Mouse (Mus musculus): ENCODE measurements around the gene Aspm.
"Not testable (repeated sequence)": the region's sequence is repeated elsewhere in the genome, so short reads cannot be mapped to it uniquely, and the experiment has no call there.

Gene Aspm

DNA sequence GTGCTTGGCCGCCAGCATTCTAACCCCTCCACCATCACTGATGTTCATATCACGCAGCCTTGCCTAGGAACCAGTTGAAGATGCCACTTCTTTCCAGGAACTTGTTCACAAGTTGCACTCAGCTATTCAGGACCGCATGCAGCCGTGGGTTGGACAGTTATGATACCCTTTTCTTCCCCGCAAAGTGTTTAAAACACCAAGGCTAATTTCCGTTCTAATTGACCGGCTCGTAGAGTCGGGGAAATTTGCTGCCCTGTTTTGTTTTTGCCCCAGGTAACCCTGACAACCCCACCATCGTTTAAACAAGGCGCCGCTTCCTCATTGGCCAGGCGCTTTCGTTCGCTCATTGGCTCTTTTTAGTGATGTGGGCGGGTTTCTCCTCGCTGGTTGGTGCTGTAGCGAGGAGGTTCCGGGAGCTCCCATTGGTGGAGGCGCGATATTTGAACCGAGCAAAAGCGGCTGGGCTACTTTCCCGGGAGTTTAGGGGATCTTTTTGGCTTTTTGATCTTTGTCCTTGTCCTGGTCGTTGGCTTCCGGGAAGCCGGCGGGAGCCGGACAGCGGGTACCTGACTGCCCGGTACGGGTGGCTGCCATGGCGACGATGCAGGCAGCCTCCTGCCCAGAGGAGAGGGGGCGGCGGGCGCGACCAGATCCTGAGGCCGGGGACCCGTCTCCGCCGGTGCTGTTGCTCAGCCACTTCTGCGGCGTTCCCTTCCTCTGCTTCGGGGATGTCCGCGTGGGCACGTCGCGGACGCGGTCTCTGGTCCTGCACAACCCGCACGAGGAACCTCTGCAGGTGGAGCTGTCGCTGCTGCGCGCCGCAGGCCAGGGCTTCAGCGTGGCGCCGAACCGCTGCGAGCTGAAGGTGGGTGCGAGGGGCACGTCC is at the start of gene Aspm:
Aspm (plus strand) TSS at position 433 of the 886 bp plus-strand sequence.
- DNase-seq = peak; percentile 95

DNA sequence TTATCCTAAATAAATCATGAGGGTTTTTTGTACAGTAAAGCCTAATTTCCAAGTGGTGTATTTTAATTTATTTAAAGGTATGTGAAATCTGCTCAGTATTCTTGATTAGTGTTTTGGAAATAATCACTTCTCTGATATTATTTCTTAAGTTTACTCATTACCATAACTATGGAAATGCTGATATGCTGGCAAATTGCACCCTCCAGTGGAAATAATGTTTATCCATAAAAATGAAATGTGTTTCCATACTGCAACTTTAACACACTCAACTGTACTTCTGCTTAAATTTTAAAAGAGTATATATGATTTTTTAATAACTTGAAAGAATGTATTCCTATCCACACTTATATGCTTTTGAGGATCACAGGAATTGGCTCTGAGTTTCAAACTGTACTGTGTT is 48.8 kb upstream of the Aspm start:
- DNase-seq = no peak

DNA sequence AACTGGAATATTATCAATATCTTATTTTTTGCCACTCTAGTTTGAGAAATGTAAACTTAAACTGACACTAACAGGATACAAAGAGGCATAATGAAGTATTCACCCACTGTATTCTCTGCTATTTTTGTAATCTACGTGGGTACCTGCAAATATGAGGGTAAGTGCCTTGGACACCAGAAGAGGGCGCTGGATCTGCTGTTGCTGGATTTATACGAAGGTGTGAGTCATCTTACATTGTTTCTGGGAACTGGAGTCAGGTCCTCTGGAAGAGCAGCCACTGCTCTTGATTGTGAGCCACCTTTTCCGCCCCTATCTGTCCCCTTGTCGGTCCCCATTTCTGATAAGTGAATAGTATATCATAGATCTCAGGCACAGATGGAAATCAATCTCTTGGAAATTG is 46.9 kb upstream of the Aspm start:
- no peak for DNase-seq

DNA sequence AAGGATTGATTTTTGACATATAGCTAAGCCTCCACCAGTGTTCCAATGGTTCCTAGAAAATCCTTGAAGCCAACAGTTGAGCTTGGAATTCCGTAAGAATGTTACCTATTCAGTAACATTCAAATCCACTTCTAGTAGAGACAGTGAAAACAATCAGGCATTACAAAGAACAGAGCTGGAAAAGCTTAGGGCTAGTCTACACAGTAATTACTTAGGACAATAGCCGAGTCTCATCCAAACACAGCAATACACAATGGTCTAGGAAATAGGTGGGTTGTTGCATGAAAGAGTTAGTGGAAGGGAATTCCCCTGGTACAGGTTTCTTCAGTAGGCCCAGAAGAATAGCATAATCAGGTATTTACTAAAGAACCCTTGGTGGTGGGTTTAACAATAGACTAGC is 42.2 kb upstream of the Aspm start:
- not testable (repeated sequence) for DNase-seq

DNA sequence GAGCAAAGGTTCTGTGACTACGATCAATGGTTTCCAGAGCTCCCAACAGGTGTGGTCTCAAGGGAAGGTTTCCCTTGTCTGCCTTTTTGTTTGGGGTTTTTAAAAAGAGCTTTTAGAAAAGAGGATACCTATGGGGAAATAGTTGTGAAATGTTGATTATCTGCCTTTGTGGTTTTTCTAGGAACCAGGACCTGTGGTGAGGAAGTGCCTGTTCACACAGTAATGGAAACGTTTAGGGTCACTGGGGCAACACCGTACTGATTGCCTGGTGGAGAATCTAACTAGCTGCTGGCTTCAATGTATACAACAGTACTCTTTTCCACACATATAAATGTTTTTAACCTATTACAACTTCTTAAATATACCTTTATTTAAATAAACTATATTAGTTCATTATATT is 41.1 kb upstream of the Aspm start:
- no peak for DNase-seq

DNA sequence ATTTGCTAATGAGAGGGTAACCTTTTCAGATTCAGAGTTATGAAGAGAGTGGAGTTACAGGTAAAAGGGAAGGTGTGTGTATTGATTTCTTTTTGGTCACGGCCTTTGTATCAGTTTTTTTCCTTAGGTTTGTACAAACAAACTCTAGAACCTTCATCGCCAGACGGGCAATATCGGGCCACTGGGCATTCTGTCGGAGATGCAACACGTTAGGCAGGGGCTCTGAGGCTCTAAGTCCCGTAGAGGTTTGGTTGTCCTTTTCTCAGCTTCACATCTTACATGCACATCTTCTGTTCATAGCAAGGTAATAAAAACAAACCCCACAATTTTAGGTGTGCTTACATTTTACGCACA is 33.1 kb upstream of the Aspm start:
- DNase-seq = no peak

DNA sequence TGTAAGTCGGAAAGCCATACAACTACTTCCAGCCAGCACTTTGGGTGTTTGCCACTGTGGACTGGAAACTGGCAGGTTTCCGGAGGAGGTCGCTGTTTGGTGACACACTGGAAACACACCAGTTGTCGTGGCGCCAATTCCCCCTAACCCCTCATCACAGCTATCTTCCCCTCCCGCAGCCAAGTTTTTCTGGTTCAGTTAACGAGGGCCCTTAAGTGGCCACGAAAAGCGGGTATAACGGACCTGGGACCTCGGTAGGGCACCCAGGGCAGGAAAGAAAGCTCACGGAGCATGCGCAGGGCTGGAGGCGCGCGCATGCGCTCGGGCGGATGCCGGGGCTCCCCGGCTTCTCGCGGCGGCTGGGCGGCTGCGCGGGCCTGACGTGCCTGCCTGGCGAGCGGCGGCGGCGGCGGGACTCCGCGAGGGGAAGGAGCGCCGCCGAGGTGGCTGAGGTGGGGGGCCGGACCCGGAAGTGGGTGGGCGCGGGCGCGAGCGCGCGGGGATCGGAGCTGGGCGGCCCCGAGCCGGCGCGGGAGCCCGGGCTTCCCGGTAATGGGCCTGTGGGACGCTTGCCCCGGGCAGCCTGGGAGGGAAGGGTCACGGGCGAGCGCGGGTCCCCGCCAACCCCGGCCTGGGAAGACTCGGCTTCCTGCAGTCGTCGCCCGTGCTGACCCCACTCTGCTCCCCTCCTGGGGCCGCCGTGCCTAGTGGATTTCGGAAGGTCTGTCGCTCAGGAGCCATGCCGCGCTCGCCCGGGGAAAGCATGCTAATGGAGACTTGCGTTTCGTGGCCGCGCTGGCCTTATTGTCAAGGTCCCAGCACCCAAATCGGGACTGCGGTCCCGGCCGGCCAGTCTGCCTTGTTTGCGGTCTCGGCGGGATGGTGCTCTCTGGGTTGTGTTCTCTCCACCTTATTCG is 32.4 kb upstream of the Aspm start, which contains the start of gene Zbtb41:
Zbtb41 (plus strand) TSS at position 414 of the 917 bp plus-strand sequence.
- peak; percentile 90 for DNase-seq

DNA sequence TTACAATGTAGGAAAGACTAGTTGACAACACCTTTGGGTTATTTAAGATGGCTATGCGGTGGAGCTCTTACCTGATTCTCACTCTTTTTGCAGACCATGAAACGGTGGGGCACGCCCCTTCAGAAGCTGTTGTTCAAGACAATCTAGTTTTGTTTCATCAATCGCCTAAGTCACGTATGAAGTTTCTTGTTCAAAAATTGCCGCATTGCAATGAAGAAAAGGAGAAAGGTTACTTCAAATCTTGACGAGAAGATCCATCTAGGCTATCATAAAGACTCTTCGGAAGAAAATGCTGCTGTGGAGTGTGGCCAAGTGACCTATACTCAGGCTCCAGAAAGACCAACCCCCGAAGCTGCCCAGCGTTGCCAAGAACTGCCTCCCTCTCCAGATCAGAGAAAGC is 31.6 kb upstream of the Aspm start:
- DNase-seq = peak; percentile 71

DNA sequence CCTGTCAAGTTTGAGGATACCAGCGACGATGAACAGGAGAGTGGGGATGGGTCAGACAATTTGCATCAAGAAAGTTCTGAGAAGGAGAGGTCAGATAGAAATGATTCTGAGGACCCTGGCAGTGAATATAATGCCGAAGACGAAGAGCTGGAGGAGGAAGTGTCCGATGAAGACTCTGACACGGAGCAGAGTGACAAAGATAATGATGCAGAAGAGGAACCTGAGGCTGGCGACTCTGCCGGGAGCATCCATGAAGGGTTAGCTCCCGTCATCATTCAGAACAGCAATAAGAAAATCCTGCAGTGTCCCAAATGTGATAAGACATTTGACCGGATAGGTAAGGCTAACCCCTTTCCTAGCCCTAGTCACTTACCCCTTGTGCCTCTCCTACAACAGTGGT is 30.6 kb upstream of the Aspm start:
- DNase-seq = no peak

DNA sequence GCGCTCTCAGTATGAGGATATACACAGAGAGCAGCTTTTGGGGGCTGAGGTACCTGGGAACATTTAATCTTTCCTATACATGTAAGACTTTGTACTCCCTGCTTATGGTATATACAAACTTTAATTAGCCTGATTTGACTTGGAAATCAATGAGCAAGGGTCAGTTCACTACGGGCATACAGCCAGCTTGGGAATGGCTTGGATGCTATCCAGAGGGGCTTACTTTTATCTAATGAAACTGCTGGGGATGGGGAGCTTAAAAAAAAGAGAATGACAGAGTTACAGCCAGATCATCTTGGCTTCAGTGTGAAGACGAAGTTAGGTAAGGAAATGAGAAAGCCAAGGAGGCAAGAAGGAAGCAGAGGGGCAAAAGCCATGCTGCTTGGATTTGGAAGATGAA is 29.6 kb upstream of the Aspm start:
- peak; percentile 20 for DNase-seq

DNA sequence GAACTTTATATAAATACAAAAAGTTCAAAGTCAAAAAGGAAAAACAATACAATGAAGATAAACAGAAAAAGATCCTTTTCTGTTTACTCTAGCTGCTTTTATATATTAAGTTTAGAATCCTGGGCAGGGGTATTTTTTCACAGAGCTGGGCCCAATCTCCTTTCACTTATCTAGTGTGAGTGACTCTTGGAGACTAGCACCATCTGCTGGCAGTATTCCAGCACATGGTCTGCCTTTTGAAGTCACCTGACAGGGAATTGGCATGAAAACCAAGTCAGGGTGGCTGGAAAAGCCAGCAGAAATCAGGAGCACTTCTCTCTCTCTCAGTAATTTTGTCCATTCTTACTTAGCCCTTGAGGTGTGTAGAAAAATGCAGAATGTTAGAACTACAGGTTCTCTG is 16.2 kb upstream of the Aspm start:
- DNase-seq = peak; percentile 72

DNA sequence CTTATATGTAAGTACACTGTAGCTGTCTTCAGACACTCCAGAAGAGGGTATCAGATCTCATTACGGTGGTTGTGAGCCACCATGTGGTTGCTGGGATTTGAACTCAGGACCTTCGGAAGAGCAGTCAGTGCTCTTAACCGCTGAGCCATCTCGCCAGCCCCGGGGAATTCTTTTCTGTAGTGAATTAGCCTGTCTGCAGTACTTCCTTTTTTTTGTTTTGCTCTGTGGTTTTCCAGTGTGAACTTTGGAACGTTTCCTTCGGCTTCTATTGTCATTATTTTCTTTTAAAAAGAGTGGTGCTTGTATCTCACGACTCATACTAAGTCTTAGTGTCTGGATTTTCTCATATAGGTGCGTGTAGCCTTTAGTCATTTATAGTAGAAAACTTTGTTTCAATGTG is 11.5 kb upstream of the Aspm start:
- DNase-seq = not testable (repeated sequence)

DNA sequence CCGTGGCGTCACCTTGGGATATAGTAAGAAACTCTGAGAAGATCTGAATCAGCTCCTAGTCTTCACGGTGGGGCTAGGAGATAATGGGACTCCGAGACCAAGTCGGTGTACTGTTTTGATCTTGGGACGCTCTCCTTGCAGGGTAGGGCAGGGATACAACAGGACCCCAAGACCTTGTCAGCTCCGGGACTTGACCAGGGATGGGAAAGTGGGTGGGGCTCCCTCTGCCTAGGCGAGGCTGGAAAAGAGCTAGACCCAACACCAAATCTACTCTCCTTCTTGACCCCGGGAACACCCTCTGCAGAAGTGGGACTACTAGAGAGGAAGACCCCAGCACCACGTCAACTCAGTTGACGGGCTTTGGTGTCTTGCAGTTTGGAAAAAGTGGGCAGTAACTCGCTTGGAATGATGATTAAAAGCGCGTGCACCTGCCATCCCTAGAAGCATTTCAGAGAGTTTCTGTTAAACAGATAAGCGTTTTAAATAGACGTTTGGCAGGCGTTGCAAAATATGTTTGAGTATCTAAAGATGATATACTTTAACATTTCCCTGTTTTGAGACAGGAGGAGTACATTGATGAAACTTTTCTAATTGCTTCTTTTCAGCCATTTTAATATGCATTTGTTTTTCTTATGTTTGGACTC is 776 bp downstream of the Aspm start:
- no peak for DNase-seq

DNA sequence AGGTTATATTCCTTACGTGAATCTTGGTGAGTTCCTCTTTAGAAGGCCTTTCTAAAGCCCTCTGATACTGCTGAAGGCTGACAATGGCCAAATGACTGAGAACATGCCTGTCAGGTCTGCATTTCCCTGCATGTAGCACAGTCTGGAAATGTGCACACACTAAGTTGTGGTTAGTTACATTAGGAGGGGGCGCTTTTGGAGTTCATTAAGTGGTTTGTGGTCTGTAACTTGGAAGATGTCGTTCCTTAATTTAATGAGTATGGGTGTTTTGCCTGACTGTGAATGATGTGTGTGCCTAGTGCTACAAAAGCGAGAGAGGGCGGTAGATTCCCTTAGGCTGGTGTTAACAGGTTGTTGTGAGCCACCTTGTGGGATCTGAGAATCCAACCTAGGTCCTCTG is 6.2 kb downstream of the Aspm start:
- DNase-seq = no peak

DNA sequence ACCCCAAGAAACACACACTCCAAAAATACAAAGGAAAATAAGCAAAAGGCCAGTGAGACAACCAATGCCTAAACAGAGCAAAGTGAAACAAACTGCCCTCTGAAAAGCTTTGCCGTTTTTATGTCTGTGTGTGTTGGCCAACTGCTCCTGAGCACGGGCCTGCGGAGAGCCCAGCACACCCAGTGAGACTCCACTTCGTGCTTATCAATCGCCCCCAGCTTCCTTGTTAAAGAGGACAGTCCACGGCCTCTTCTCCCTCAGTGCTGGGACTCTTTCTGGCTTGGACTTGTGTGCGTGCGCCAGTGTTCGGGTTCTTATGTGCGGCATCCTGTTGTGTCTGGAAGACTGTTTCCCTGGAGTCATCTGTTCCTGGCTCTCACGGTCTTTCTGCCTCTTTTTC is 11.4 kb downstream of the Aspm start:
- DNase-seq = no peak

DNA sequence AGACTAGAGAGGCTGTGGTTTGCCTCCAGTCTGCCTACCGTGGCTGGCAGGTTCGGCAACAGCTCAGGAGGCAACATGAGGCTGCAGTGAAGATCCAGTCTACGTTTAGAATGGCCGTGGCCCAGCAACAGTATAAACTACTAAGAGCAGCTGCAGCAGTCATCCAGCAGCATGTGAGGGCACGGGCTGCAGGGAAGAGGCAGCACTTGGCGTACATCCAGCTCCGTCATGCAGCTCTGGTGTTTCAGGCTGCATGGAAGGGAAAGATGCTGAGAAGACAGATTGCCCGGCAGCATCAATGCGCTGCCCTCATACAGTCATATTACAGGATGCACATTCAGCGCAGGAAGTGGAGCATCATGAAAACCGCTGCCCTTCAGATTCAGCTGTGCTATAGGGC is 24.3 kb downstream of the Aspm start:
- DNase-seq = no peak

DNA sequence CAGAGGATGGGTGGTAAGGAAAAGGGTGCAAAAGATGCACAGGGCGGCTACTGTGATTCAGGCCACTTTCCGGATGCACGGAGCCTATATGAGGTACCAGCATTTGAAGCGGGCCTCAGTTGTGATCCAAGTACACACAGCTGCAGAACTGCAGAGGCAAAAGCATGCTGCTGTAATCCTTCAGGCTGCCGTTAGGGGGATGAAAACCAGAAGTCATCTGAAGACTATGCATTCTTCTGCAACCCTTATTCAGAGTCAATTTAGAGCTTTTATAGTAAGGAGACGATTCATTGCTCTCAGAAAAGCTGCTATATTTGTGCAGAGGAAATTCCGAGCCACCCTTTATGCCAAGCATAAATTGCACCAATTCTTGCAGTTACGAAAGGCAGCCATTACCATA is 25.7 kb downstream of the Aspm start:
- no peak for DNase-seq

DNA sequence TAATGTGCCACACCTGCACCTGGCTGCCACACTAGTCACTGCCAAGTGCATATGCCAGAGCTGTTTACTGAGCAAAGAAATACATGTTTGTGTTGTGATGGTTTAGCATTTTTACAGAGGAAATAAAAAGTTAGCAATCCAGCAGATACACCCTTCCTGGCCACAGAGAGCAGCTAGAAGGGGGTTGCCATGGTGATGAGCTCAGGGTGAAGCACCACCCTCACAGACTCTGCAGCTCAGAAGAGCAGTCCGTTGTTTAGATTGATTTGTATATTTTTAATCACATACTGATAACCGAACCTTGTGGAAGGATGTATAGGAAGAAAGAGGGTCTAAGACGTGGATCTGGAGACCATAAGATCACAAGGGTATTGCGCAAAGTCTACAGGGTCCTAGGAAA is 26.6 kb downstream of the Aspm start:
- no peak for DNase-seq

DNA sequence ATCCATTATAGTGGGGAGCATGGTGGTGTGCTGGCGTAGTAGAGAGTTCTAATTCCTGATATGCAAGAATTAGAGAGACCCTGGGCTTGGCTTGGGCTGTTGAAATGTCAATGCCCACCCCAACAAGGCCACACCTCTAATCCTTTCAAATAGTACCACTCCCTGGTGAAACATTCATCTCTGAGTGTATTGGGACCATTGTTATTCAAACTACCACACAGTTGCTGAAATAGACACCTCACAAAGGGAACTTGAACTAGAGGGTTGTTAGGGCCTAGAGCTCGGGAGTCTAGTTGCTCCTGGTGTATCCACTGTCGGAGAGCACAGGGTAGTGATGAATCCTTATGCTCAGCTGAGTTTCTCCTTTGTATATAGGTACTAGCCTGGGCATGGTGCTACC is 40.1 kb downstream of the Aspm start:
- DNase-seq = no peak

DNA sequence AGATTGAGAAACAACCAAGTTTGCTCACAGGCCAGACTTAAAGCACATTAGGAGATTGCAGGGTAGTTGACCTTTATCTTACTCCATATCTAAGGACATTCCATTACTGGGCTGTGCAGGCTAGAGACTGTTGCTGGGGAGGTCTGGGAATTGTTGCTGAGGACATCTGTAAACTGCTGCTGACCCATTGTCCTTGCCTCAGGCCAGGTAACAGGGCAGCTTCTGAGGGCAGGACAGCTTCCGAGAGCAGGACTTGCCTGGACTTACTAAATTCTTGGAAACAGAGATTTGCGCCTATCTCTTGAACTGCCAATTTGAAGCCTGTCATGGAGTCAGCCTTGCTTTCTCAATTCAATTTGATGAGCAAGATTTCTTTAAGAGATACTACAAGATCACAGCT is 40.8 kb downstream of the Aspm start:
- no peak for DNase-seq

DNA sequence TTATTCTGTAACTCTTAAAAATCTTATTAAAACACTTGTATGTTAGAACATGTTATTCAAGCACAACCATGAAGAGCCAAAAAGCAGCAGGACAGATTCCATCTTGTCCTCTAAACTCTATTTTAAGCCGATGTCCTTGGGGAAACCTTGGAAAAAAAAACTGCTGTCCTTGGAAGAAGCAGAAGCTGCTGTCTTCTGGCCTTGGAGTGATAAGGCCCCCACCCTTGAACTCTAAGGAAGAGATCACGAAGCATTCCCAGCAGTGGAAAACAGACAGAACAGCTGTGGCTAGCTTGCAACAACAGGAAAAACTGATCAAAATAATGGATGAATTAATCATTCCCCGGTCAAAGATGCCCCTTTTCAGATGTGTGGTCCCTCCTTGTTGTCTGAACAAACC is 41.6 kb downstream of the Aspm start:
- no peak for DNase-seq

DNA sequence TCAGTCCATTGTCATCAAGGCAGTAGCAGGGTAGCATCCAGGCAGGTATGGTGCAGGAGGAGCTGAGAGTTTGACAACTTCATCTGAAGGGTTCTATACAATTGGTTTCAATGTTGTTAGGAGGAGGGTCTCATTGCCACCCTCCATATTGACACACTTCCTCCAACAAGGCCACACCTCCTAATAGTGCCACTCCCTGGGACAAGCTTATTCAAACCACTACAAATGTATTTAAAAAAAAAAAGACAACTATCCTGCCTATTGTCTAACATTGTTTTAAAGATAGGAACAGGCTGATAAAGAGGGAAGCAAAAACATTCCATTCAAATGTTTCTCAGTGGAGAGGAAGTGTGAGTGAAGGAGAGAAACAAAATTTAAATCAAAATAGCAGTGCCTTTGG is 45.2 kb downstream of the Aspm start:
- DNase-seq = no peak

DNA sequence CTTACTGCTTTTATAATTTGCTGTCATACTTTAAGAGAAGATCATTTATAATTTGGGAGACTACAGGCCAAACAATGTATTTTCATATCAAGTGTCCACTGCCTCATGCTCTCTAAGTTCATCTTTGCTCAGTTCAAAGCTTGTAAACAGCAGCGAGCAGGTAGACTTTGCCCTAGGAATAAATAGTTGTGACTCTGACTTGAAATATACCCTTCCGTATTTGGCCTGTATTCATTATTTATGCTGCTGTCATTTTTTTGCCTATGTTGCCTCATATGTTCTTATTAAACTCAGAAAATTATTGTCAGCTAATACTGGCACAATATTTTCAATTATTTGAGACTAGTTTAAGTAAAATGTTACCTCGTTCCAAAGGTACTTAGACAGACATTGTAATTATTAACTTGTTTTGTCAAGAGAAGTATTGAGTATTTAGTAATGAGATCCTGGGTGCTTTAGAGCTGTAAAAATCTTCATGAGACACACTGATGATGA is 46.7 kb downstream of the Aspm start, which contains the start of gene F13b:
F13b (plus strand) TSS at position 445 of the 495 bp plus-strand sequence.
- peak; percentile 71 for DNase-seq

Data from kidney, adult 9 months (tissue).